Mouse (Mus musculus): ENCODE measurements around the gene Syt1. TPM values are rescaled to one million over a fixed set of nuclear protein-coding genes. Genes with fewer than 3 reads are reported as not detected.

Syt1 gene
- polyA plus RNA-seq, 1 experiment from 2014 or later = 0.19 TPM

DNA sequence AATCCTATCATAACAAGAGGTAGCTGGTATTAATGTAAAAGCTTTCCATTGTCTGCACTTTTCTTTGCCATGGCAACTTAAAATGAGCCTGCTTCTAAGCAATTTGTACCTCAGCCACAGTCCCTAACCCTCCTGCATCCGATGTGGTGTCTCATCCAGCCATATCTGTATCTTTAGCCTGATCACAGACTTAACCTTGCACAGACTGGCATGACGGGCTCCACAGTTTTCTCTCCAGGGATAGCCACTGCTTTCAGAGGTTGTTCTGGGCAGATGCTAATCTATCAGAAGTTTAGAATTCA is 451.2 kb downstream of the Syt1 start:
- in situ Hi-C loops (cut with MboI; ENCODE audit: low pct_unique_long_range_greater_than_20kb) = no loop called here
- TF ChIP-seq CTCF (IDR thresholded peaks at IDR 0.05) = no peak
- ChIA-PET CTCF (interaction anchor here (1.1 to 1.8 kb wide), 3 partner anchors 11 to 35 kb away, joined by 3 to 9 read pairs (median 4); no protein-coding TSS in a partner anchor), POLR2A (no interaction called here)
- no peak for ATAC-seq
- DNase-seq (ENCODE audit: low read depth, low spot score) = no peak
- no peaks in the 10 kb centered on the region for H3K27me3 ChIP-seq

DNA sequence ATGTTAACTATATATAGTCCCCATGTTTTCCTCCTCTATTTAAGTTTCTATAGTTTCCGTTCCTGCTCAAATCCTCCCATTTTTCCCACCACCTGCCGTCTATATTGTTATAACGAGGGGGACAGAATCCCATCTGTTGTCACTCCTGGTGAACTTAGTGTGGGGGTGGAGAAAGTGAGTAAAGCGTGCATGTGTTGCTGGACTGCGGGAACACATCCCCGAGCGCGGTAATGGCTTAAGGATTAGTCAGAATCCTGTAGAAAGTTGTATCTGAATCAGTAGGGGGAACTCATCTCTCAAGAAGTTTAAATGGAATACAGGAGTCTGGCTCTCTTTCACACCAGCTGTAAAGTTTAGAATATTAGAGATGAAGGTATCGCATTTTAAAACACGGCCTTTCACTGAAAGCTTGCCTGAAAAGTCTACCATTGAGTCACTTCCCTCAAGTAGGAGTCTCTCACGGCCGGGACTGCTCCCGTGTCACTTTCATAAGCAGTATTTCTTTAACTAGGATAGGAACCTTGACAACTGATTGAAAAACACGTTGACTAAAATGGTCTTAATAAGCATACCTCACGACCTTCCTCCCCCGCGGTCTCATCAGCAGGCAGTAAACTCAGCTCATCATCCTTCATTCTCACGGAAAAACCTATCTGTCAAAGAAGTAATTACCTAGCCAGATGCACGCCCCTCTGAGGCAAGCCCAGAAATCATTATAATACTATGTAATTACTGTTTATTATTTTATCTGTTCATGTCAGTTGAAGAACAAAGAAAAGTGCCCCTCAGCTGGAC is 451.8 kb downstream of the Syt1 start:
- no peaks in the 10 kb centered on the region for H3K27me3 ChIP-seq
- in situ Hi-C loops (cut with MboI; ENCODE audit: low pct_unique_long_range_greater_than_20kb) = no loop called here
- no peak for TF ChIP-seq CTCF (IDR thresholded peaks at IDR 0.05)
- DNase-seq (ENCODE audit: low read depth, low spot score) = no peak
- ATAC-seq = no peak
- CTCF ChIA-PET = interaction anchor here (1.5 to 1.8 kb wide), 2 partner anchors 10 to 36 kb away, joined by 4 to 9 read pairs; no protein-coding TSS in a partner anchor
- POLR2A ChIA-PET = no interaction called here

DNA sequence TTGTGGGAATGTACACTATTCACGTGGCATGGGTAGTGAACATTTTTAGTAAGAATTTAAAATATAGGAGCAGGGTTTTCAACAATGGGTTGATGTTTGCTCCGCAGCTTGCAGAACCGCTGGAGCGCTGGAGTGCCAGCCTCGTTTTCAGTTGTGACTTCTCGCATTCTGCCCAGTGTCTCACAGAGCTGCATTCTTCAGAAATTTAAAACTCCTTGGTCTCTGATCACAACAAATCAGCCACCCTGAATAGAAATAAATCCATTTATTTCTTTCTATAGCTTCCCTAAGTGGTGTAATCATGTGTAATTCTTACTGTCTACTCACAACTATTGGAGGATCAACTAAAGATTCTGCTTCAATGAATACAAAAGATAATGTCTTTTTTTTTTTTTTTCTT is 458.2 kb downstream of the Syt1 start:
- in situ Hi-C loops (cut with MboI; ENCODE audit: low pct_unique_long_range_greater_than_20kb) = no loop called here
- TF ChIP-seq CTCF (IDR thresholded peaks at IDR 0.05) = no peak
- ChIA-PET POLR2A (interaction anchor here (0.6 kb wide), 1 partner anchor 260 kb away, joined by 6 read pairs; no protein-coding TSS in a partner anchor), CTCF (interaction anchor here (1.4 kb wide), 1 partner anchor 10 kb away, joined by 3 read pairs; no protein-coding TSS in a partner anchor)
- DNase-seq (ENCODE audit: low read depth, low spot score) = no peak
- no peaks in the 10 kb centered on the region for H3K27me3 ChIP-seq
- no peak for ATAC-seq

DNA sequence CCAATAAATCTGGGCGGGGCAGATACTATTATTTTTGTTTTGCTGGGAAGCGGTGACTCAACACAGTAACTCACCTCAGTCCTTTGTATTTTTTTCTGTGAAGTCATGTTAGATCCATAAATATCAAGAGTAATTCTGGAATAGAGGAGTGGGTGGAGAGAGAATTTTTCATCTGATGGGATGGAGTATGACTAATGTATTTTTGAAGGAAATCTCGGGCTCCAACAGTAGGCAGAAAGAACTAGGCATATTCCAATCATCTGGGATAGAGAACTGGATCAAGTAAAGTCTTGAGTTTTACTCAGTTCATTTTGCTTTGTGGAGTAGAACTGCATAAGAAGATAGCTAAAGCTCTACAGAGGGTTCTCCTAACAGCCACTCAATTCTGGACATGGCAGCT is 465.1 kb downstream of the Syt1 start:
- H3K27me3 ChIP-seq = no peaks in the 10 kb centered on the region
- in situ Hi-C loops (cut with MboI; ENCODE audit: low pct_unique_long_range_greater_than_20kb) = no loop called here
- ChIA-PET CTCF (no interaction called here), POLR2A (no interaction called here)
- TF ChIP-seq CTCF (IDR thresholded peaks at IDR 0.05) = no peak
- DNase-seq (ENCODE audit: low read depth, low spot score) = no peak
- no peak for ATAC-seq

DNA sequence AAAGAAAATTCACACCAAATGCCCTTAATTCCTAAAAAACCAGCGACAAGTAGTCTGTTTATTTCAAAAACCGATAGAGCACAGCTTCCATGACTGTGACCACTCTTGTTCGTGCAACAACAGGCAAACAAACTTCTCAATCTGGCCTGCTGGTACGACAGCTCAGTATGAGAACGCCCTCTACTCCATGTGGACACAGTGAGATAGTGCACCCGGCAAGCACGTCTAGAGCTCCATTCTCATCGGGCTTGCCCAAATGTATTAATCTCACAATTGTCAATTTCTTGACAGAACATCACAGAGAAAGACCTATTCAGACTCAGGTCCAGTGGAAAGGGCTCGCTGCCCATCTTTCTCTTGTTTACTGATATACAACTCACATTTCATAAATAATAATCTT is 469.2 kb downstream of the Syt1 start:
- in situ Hi-C loops (cut with MboI; ENCODE audit: low pct_unique_long_range_greater_than_20kb) = no loop called here
- ATAC-seq = no peak

DNA sequence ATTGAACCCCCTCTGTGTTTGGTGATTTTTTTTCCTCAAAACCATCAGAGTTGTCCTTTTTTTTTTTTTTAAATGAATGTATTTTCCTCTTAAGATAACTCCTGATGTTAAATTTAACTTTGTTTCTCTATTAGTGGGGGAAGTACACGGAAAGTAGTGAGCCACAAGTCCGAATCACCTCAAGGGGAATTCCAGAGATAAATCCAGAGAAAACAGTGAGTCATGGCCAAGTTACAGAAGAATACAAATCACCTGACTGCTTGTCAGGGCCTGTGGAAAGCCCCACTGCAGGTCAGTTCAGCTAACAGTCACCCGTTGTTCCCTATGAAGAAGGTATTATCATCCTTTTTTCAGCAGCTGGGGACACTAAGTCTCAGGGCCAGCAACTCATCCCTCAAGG is 472.2 kb downstream of the Syt1 start:
- DNase-seq (ENCODE audit: low read depth, low spot score) (peak; percentile 86), ATAC-seq (peak; percentile 73)
- in situ Hi-C loops (cut with MboI; ENCODE audit: low pct_unique_long_range_greater_than_20kb) = loop anchor here (10.0 kb wide), 2 partner anchors 614 to 744 kb away; no protein-coding TSS in a partner anchor
- TF ChIP-seq CTCF (IDR thresholded peaks at IDR 0.05) = no peak
- no peaks in the 10 kb centered on the region for H3K27me3 ChIP-seq
- ChIA-PET POLR2A (interaction anchor here (0.6 to 0.7 kb wide), 4 partner anchors 83 to 1242 kb away, joined by 3 to 5 read pairs (median 4); no protein-coding TSS in a partner anchor), CTCF (interaction anchor here (1.0 to 1.5 kb wide), 3 partner anchors 17 to 679 kb away, joined by 4 read pairs; no protein-coding TSS in a partner anchor)

More for the DNA sequence above, 469.2 kb downstream of the Syt1 start:
- POLR2A ChIA-PET = no interaction called here
- no peak for TF ChIP-seq CTCF (IDR thresholded peaks at IDR 0.05)
- CTCF ChIA-PET = interaction anchor here (1.2 to 1.3 kb wide), 2 partner anchors 15 to 86 kb away, joined by 3 to 4 read pairs; no protein-coding TSS in a partner anchor
- no peak for DNase-seq (ENCODE audit: low read depth, low spot score)
- H3K27me3 ChIP-seq = no peaks in the 10 kb centered on the region

DNA sequence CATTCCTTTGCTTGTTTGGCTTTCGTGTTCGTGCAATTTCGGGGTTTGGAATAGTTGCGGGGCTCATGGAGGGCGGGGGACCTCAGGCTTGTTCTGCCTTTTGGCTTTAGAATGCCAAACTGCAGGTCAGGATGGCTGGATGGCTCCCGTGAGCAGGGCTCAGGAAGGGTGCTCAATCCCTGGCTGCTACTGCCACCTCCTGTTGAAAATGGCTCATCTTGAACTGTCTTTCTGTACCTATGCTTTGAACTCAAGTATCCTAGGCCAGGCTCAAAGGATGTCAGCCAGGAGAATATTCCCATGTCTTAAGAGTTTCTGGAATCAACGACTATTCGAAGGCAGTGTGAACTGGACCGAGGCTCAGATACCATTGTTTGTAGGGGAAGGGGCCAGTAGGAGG is 473.1 kb downstream of the Syt1 start:
- ATAC-seq (peak; percentile 78), DNase-seq (ENCODE audit: low read depth, low spot score) (no peak)
- no peaks in the 10 kb centered on the region for H3K27me3 ChIP-seq
- ChIA-PET CTCF (interaction anchor here (0.7 to 1.5 kb wide), 6 partner anchors 9 to 678 kb away, joined by 3 to 8 read pairs (median 4); no protein-coding TSS in a partner anchor), POLR2A (interaction anchor here (0.6 to 0.7 kb wide), 2 partner anchors 82 to 1243 kb away, joined by 4 read pairs; no protein-coding TSS in a partner anchor)
- TF ChIP-seq CTCF (IDR thresholded peaks at IDR 0.05) = peak; percentile 81
- in situ Hi-C loops (cut with MboI; ENCODE audit: low pct_unique_long_range_greater_than_20kb) = loop anchor here (10.0 kb wide), 2 partner anchors 613 to 743 kb away; no protein-coding TSS in a partner anchor

DNA sequence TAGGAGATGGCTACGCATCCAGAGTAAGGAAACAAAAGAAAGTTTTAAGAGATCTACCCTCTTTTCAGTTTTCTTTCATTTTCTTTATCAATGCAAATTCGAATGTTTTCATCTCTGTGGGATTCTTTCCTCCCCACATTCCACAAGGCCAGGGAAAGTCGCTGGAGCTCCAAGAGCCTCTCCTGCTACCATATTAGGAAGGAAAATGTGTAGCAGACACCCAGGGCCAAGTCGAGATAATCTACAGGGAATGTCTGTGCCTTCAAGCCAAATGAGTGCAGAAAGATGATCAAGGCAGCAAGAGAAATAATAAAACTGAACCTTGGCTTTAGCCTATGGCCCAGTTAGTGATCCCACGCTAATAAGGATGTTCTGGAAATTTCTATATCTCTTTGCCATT is 474.9 kb downstream of the Syt1 start:
- in situ Hi-C loops (cut with MboI; ENCODE audit: low pct_unique_long_range_greater_than_20kb) = loop anchor here (10.0 kb wide), 2 partner anchors 611 to 741 kb away; no protein-coding TSS in a partner anchor
- DNase-seq (ENCODE audit: low read depth, low spot score) = no peak
- H3K27me3 ChIP-seq = no peaks in the 10 kb centered on the region
- ATAC-seq = peak; percentile 64
- POLR2A ChIA-PET = no interaction called here
- no peak for TF ChIP-seq CTCF (IDR thresholded peaks at IDR 0.05)
- CTCF ChIA-PET = interaction anchor here (0.9 to 2.4 kb wide), 2 partner anchors 14 to 90 kb away, joined by 5 to 8 read pairs; no protein-coding TSS in a partner anchor

DNA sequence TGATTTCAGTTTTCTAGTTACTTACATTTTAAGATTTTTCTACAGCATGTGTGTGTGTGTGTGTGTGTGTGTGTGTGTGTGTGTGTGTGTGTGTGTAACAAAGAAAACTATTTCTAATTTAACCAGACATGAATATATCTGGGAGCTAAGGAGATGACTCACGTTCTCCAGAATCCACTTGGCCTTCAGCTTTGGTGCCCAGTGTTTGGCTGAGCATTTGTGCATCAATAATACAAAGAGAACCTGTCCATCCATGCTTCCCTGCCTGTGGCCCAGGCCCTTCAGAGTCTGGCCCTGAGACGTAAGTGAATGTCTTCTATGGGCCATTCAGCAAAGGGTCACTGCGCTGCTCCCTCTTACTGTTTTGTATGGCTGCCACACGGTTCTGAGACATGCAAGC is 476.7 kb downstream of the Syt1 start:
- ATAC-seq (no peak), DNase-seq (ENCODE audit: low read depth, low spot score) (no peak)
- ChIA-PET CTCF (interaction anchor here (1.0 to 2.4 kb wide), 2 partner anchors 72 to 88 kb away, joined by 3 to 8 read pairs; no protein-coding TSS in a partner anchor), POLR2A (no interaction called here)
- no peak for TF ChIP-seq CTCF (IDR thresholded peaks at IDR 0.05)
- in situ Hi-C loops (cut with MboI; ENCODE audit: low pct_unique_long_range_greater_than_20kb) = loop anchor here (5.0 to 10.0 kb wide), 3 partner anchors 237 to 739 kb away; no protein-coding TSS in a partner anchor
- H3K27me3 ChIP-seq = no peaks in the 10 kb centered on the region

DNA sequence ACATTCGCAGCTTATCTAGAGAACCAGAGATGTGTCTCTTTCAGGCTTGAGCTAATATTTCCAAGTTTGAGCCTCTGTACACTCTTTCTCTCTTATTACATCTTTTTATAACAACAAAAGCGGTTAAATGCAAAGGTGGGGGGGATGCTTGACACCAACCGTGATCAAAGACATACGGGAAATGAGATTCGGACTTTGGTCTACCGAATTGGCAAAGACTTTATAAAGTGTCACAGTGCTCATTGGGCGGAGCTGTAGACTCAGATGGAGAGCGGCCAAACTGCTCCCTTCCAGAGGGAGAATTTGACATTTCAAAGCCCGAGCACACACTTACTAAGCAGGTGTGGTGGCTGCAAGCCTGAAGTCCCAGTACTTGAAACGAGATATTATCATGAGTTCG is 477.9 kb downstream of the Syt1 start:
- no peak for DNase-seq (ENCODE audit: low read depth, low spot score)
- in situ Hi-C loops (cut with MboI; ENCODE audit: low pct_unique_long_range_greater_than_20kb) = loop anchor here (5.0 to 10.0 kb wide), 3 partner anchors 236 to 738 kb away; no protein-coding TSS in a partner anchor
- CTCF ChIA-PET = interaction anchor here (0.8 kb wide), 1 partner anchor 123 kb away, joined by 3 read pairs; no protein-coding TSS in a partner anchor
- ATAC-seq = no peak
- TF ChIP-seq CTCF (IDR thresholded peaks at IDR 0.05) = no peak
- POLR2A ChIA-PET = no interaction called here
- no peaks in the 10 kb centered on the region for H3K27me3 ChIP-seq

Data from Patski (cell line).